Mouse (Mus musculus): ENCODE data around the gene Ola1. TPM values are rescaled to one million over a fixed set of nuclear protein-coding genes. Genes with fewer than 3 reads are reported as not detected.

Gene Ola1
- polyA plus RNA-seq, 1 experiment: 8.2 TPM

GRCm38 (mm10) chr2:73082476-73082875 lies 136.2 kb downstream of the Ola1 start:
- Histone ChIP-seq H3K36me3 (ENCODE audit: control insufficient read depth, insufficient read depth, low read length) (no peaks in the 10 kb centered on the region), H3K4me3 (ENCODE audit: insufficient read depth, low read depth, low read length) (no peak overlapping the region), H3K4me1 (ENCODE audit: control insufficient read depth, insufficient read depth, low read length) (no peaks in the 10 kb centered on the region), H3K27ac (ENCODE audit: insufficient read depth, low read depth, low read length) (no peak overlapping the region), H3K27me3 (replicated peaks; ENCODE audit: control insufficient read depth, insufficient read depth, low read length) (no peaks in the 10 kb centered on the region)
- 92% methylated on average over 10 of the region's 10 CpGs for WGBS
- DNase-seq: no peak
- no peak for TF ChIP-seq CTCF (conservative IDR thresholded peaks at IDR 0.05; ENCODE audit: insufficient read depth, insufficient read length, low read depth, low read length)
- TF ChIP-seq POLR2A (IDR thresholded peaks at IDR 0.05; ENCODE audit: low read depth, low read length): no peak

GRCm38 (mm10) chr2:73081861-73082260 lies 136.9 kb downstream of the Ola1 start:
- H3K4me1 ChIP-seq (ENCODE audit: control insufficient read depth, insufficient read depth, low read length): no peaks in the 10 kb centered on the region
- no peak for DNase-seq
- H3K4me3 ChIP-seq (ENCODE audit: insufficient read depth, low read depth, low read length): no peak overlapping the region
- 88% methylated on average over 2 of the region's 2 CpGs for WGBS
- no peaks in the 10 kb centered on the region for H3K27me3 ChIP-seq (replicated peaks; ENCODE audit: control insufficient read depth, insufficient read depth, low read length)
- no peak overlapping the region for H3K27ac ChIP-seq (ENCODE audit: insufficient read depth, low read depth, low read length)
- TF ChIP-seq CTCF (conservative IDR thresholded peaks at IDR 0.05; ENCODE audit: insufficient read depth, insufficient read length, low read depth, low read length) (no peak), POLR2A (IDR thresholded peaks at IDR 0.05; ENCODE audit: low read depth, low read length) (no peak)
- H3K36me3 ChIP-seq (ENCODE audit: control insufficient read depth, insufficient read depth, low read length): no peaks in the 10 kb centered on the region

GRCm38 (mm10) chr2:73080084-73080483 lies 138.6 kb downstream of the Ola1 start:
- no peak for TF ChIP-seq POLR2A (IDR thresholded peaks at IDR 0.05; ENCODE audit: low read depth, low read length)
- no peak for TF ChIP-seq CTCF (conservative IDR thresholded peaks at IDR 0.05; ENCODE audit: insufficient read depth, insufficient read length, low read depth, low read length)
- DNase-seq: no peak
- H3K4me1 ChIP-seq (ENCODE audit: control insufficient read depth, insufficient read depth, low read length): no peaks in the 10 kb centered on the region
- WGBS: no CpG with 5 or more reads among the region's 2 CpGs
- no peak overlapping the region for H3K27ac ChIP-seq (ENCODE audit: insufficient read depth, low read depth, low read length)
- no peaks in the 10 kb centered on the region for H3K36me3 ChIP-seq (ENCODE audit: control insufficient read depth, insufficient read depth, low read length)
- no peaks in the 10 kb centered on the region for H3K27me3 ChIP-seq (replicated peaks; ENCODE audit: control insufficient read depth, insufficient read depth, low read length)
- no peak overlapping the region for H3K4me3 ChIP-seq (ENCODE audit: insufficient read depth, low read depth, low read length)

- Histone ChIP-seq H3K4me3 (ENCODE audit: insufficient read depth, low read depth, low read length) (no peak overlapping the region), H3K27me3 (replicated peaks; ENCODE audit: control insufficient read depth, insufficient read depth, low read length) (no peaks in the 10 kb centered on the region), H3K4me1 (ENCODE audit: control insufficient read depth, insufficient read depth, low read length) (no peaks in the 10 kb centered on the region; the same call in 1 of the 2 replicates), H3K36me3 (ENCODE audit: control insufficient read depth, insufficient read depth, low read length) (no peaks in the 10 kb centered on the region), H3K27ac (ENCODE audit: insufficient read depth, low read depth, low read length) (no peak overlapping the region)
- 84% methylated on average over 15 of the region's 15 CpGs for WGBS
- DNase-seq: no peak
- TF ChIP-seq POLR2A (IDR thresholded peaks at IDR 0.05; ENCODE audit: low read depth, low read length) (no peak), CTCF (conservative IDR thresholded peaks at IDR 0.05; ENCODE audit: insufficient read depth, insufficient read length, low read depth, low read length) (no peak)
Measured at GRCm38 (mm10) chr2:73079311-73079710, 139.4 kb downstream of the Ola1 start.

- H3K36me3 ChIP-seq (ENCODE audit: control insufficient read depth, insufficient read depth, low read length): no peaks in the 10 kb centered on the region
- no peak for DNase-seq
- H3K27ac ChIP-seq (ENCODE audit: insufficient read depth, low read depth, low read length): no peak overlapping the region
- H3K4me3 ChIP-seq (ENCODE audit: insufficient read depth, low read depth, low read length): no peak overlapping the region
- H3K4me1 ChIP-seq (ENCODE audit: control insufficient read depth, insufficient read depth, low read length): no peaks in the 10 kb centered on the region; the same call in 1 of the 2 replicates
- no peak for TF ChIP-seq CTCF (conservative IDR thresholded peaks at IDR 0.05; ENCODE audit: insufficient read depth, insufficient read length, low read depth, low read length)
- TF ChIP-seq POLR2A (IDR thresholded peaks at IDR 0.05; ENCODE audit: low read depth, low read length): no peak
- no peaks in the 10 kb centered on the region for H3K27me3 ChIP-seq (replicated peaks; ENCODE audit: control insufficient read depth, insufficient read depth, low read length)
- WGBS: 90% methylated on average over 11 of the region's 11 CpGs
Measured at GRCm38 (mm10) chr2:73073811-73074472, 144.8 kb downstream of the Ola1 start.

GRCm38 (mm10) chr2:73071201-73071600 lies 147.5 kb downstream of the Ola1 start:
- 67% methylated on average over 2 of the region's 2 CpGs for WGBS

GRCm38 (mm10) chr2:73070449-73071076 lies 148.2 kb downstream of the Ola1 start:
- Histone ChIP-seq H3K4me1 (ENCODE audit: control insufficient read depth, insufficient read depth, low read length) (no peaks in the 10 kb centered on the region; the same call in 1 of the 2 replicates), H3K27me3 (replicated peaks; ENCODE audit: control insufficient read depth, insufficient read depth, low read length) (no peaks in the 10 kb centered on the region), H3K36me3 (ENCODE audit: control insufficient read depth, insufficient read depth, low read length) (no peaks in the 10 kb centered on the region), H3K27ac (ENCODE audit: insufficient read depth, low read depth, low read length) (no peak overlapping the region), H3K4me3 (ENCODE audit: insufficient read depth, low read depth, low read length) (no peak overlapping the region)
- 87% methylated on average over 10 of the region's 10 CpGs for WGBS
- TF ChIP-seq CTCF (conservative IDR thresholded peaks at IDR 0.05; ENCODE audit: insufficient read depth, insufficient read length, low read depth, low read length) (no peak), POLR2A (IDR thresholded peaks at IDR 0.05; ENCODE audit: low read depth, low read length) (no peak)
- no peak for DNase-seq

More at GRCm38 (mm10) chr2:73071201-73071600, 147.5 kb downstream of the Ola1 start:
- no peak overlapping the region for H3K4me3 ChIP-seq (ENCODE audit: insufficient read depth, low read depth, low read length)
- no peaks in the 10 kb centered on the region for H3K36me3 ChIP-seq (ENCODE audit: control insufficient read depth, insufficient read depth, low read length)
- no peak for DNase-seq
- no peaks in the 10 kb centered on the region for H3K27me3 ChIP-seq (replicated peaks; ENCODE audit: control insufficient read depth, insufficient read depth, low read length)
- H3K4me1 ChIP-seq (ENCODE audit: control insufficient read depth, insufficient read depth, low read length): no peaks in the 10 kb centered on the region; the same call in 1 of the 2 replicates
- no peak for TF ChIP-seq POLR2A (IDR thresholded peaks at IDR 0.05; ENCODE audit: low read depth, low read length)
- TF ChIP-seq CTCF (conservative IDR thresholded peaks at IDR 0.05; ENCODE audit: insufficient read depth, insufficient read length, low read depth, low read length): no peak
- H3K27ac ChIP-seq (ENCODE audit: insufficient read depth, low read depth, low read length): no peak overlapping the region

All from kidney, adult 2 months (tissue).